Mouse (Mus musculus) natural killer cell, adult 2 months (primary cell): ENCODE results near the gene Zdbf2.
"Not testable (repeated sequence)": the region's sequence is repeated elsewhere in the genome, so short reads cannot be mapped to it uniquely, and the experiment has no call there.

Source experiments
- DNase-seq, 2 experiments: peaks; one replicate each; pipeline ENCODE4 v3.0.0; 2022; ENCODE audit warnings: low spot score in 2 of 2

The Zdbf2 gene

DNA sequence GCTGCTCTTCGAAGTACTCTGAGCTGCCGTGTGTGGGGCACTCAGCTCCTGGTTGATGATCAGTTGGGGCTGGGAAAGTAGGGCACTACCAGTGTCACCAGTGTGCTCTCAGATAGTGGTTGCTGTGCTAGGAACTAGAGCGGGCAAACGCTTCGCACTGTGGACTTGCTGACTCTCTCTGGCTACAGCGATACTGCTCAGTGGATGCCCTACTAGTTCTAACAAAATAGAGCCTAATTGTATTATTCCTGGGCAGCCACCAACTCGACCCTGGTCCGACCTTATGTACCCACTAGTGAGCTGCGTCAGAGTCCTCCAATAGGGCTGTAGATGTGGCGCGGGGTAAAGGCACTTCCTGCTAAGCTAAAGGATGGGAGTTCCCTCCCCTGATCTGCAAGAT lies 9.4 kb upstream of the Zdbf2 start:
- no peak for DNase-seq

DNA sequence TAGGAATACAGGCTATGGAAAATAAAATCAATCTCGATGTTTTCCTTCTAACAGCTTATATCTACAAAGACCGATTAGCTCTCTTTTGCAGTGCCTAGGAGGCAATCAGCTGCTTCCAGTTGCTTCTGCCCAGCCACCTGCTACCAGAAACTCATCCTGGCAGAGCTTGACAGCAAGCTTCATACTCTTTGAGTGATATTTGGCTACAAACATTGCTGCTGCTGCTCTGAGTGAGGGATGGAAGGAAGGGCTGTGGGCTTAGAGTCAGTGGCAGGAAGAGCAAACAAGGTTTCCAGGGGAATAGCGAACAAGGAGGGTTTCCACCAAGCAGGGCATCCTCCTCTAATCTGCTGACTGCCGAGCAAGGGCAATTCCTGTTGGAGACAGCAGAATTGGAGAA lies 7.6 kb upstream of the Zdbf2 start:
- DNase-seq, result no peak

DNA sequence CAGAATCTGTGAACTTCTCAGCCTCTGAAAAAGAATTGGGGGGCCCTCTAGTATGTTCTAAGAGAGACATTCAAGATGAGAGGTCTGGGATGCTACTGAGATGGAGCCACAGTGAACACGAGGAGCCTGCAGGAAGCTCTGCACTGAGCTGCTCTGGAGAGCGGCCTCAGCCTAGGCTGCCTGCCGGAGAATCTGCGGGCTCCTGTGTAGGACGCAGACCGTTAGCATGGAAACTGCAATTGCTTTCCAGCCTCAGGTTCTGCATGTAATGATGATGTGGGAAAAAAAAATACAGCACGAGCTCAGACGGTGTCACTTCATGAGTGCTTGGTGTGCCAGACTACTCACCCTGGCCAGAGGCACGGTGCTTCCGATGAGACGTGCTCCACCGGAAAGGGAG lies 6.9 kb upstream of the Zdbf2 start:
- DNase-seq, result no peak

DNA sequence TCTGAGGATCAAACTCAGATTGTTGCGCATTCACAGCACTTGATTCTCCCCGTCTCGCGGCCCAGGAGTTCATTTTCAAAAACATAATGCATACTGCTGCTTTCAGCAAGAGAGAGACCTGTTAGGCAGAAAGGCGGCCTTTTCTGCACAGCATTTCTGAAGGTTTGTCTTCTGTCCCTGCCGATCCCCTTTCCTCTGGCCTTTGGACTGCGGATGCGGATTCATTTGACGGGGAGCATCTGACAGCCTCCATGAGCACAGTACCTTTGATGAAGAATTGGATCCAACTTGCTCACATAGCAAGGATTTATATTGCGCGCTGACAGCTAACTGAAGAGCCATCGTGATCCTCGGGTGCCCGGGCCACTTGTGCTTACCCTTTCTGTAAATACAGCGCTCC lies 6.3 kb upstream of the Zdbf2 start:
- no peak for DNase-seq

DNA sequence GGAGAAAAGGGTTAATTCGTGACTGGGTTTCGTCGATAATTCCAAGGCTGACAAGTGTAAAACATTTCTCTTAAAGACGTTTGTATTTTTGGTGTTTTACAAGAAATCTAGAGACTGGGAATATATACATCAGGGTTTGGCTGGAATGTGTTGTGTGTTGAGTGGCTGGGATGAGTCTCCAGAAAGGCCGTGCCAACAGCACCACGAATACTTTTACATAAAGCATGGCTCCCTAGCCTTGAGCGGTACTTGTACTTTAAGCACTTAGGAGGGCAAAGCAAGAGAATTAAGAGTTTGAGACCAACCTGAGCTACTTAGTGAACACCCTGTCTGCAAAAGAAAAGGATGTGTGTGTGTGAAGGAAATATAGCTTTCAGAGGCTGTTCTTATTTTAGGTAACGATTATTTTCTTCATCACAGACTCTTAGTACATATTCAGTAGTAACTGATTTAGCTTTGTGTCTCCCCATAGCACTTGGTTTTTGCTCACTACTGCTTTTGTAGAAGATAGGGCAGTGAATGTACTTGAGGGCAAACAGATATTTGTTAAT lies 865 bp upstream of the Zdbf2 start:
- no peak for DNase-seq

DNA sequence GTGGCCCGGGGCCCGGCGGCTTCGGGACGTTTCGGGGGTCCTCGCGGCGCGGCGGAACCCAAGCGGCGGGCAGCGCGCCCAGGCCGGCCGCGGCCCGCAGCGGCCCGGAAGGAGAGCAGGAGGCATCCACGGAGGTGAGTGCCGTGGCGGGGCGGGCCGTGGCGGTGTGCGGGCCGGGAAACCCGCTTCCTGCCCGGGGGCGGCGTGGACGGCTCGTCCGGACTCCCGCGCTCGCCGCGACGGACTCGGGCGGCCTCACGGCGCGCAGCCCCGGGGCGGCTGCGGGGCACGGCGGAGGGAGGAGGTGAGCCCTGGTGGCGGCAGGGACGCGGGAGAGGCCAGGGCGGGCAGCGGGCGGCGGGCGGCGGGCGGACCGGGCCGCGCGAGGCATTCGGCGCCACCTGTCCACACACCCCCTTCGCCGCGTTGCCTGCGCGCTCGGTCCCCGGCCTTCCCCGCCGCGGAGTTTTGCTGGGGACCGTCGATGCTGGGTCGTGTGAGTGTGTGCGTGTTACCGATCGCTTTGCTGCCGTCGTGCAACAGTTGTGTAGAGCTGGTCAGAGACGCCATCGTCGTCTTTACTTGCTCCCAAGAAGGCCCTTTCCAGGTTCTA lies 380 bp downstream of the Zdbf2 start:
- DNase-seq, result no peak

- no peak for DNase-seq
These were observed 1.1 kb downstream of the Zdbf2 start for GRCm38 (mm10) chr1:63274046-63274730.

DNA sequence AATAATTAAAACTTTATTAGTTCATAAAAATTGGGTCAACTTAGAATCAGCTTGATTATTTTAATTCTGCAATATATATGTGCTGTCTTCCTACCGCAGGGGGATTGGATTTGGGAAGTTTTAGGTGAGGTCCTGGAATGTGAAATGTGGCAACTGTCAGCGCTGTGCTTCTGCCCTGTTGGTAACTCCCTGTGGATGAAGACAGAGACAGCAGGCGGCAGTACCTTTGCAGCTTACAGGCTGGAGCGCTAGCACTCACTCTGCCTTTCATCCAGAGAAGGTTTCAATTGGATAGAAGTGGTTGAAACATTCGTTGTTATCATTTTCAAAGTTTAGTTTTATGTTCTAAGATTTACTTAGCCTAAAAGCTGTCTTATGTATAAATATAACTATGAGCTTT lies 5.0 kb downstream of the Zdbf2 start:
- no peak for DNase-seq

DNA sequence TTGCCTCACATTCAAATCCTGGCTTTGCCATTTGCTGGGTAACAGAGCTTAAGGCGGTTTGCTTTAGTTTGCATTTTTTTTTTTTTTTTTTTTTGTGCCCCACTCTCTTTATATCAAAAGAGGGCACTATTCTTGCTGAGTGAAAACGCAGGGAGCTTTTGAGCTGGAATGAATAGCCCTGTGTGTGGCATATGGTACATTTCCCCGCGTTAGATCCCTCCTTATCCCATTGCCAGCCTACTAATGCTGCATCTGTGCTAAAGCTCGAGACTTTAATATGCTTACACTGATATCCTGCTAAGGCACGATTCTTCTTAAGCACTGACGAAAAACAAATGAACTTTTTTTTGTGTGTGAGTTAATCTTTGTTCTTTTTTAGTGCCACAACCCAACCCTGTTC lies 20.9 kb downstream of the Zdbf2 start:
- no peak for DNase-seq

- no peak for DNase-seq
These were observed 36.6 kb downstream of the Zdbf2 start for GRCm38 (mm10) chr1:63309661-63310060.

DNA sequence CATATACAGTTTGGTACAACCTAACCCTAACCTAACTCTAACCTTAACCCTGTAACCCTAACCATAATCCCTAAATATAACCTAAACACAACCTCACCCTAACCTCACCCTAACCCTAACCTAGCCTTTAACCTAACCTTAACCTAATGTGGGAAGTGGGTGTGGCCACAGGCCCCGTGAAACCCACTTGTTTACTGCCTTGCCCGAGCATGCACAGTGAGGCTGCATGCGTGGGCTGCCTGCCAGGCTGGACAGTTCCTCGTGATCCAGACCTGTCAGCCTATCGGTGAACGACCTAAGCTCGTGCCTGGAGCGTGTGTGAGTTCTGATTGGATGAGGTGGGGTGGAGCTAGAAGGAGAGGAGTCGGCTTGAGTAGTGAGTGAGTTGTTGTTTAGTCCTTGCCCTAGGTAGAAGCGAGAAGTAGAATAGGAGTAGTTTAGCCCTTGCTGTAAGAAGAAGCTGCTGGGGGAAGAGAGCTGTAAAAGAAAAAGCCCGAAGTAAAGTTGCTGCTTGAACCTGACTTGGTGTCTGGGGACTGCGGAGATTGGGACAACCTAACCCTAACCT lies 50.6 kb downstream of the Zdbf2 start:
- DNase-seq, result not testable (repeated sequence)
